Mouse (Mus musculus) thymus, adult 2 months (tissue): ENCODE data around the gene Cltb.

ENCODE experiments used
- CTCF ChIP-seq: fragments of 200-500 bp; IDR thresholded peaks from 2 replicates; pipeline ENCODE4 v1.5.1; 2012; ENCODE audit warnings: mild to moderate bottlenecking, control low read depth, low read length, moderate library complexity, borderline replicate concordance; ENCODE audit not compliant: control insufficient read depth, poor library complexity, insufficient read depth; ENCODE audit errors: extremely low read depth
- POLR2A ChIP-seq: fragments of 200-500 bp; IDR thresholded peaks from 2 replicates; pipeline ENCODE4 v1.6.1; 2012; ENCODE audit warnings: mild to moderate bottlenecking, low read length, control low read depth, moderate library complexity; ENCODE audit not compliant: control insufficient read depth, poor library complexity, insufficient read depth; ENCODE audit errors: extremely low read depth

DNA sequence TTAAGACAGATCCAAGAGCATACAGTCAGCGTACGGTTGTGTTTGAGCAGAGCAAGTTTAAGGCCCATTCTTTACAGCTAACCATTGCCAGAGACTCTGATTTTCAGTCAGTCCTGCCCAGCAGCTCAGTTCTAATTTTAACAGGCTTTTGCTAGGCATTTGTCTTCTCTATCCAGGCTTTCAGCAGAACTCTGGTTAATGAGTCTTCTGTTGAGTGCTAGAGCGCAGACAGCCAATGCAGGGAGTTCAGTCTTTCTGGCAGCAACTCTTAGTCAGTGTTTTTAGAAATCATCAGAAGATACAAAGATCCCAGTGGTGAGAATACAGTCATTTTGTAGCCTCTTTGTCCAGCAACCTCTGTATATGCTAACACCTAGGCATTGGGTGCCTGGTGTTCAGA is 39.3 kb upstream of the Cltb start:
- TF ChIP-seq CTCF (no peak), POLR2A (no peak)
